Mouse (Mus musculus) kidney, embryonic 14.5 days (tissue): ENCODE data around the gene Btk. TPM values are rescaled to one million over a fixed set of nuclear protein-coding genes. Genes with fewer than 3 reads are reported as not detected.
"Not testable (repeated sequence)": the region's sequence is repeated elsewhere in the genome, so short reads cannot be mapped to it uniquely, and the experiment has no call there.

Experiments used
- ATAC-seq: fragments of 200-750 bp; cut with Nextera tagmentation; 2 replicates; pipeline ENCODE4 v1.8.0; 2017; ENCODE audit warnings: moderate number of reproducible peaks, mild to moderate bottlenecking, moderate TSS enrichment, moderate library complexity; ENCODE audit not compliant: low FRiP score, low TSS enrichment
- H3K27ac ChIP-seq: fragments of 300-500 bp; sonication (generic); 2 replicates; pipeline ENCODE4 v1.5.1; 2014; ENCODE audit warnings: low read depth, mild to moderate bottlenecking, low read length, moderate library complexity, mixed read lengths
- H3K27me3 ChIP-seq: fragments of 300-500 bp; sonication (generic); 2 replicates; pipeline ENCODE4 v1.6.1; 2014; ENCODE audit warnings: mild to moderate bottlenecking, low read length; ENCODE audit not compliant: control insufficient read depth, insufficient read depth
- H3K36me3 ChIP-seq: fragments of 300-500 bp; sonication (generic); 2 replicates; pipeline ENCODE4 v1.6.1; 2014; ENCODE audit warnings: low read length, mixed read lengths; ENCODE audit not compliant: control insufficient read depth, insufficient read depth
- H3K4me1 ChIP-seq: fragments of 300-500 bp; sonication (generic); 2 replicates; pipeline ENCODE4 v1.6.1; 2014; ENCODE audit warnings: low read length, mixed read lengths; ENCODE audit not compliant: control insufficient read depth, insufficient read depth
- H3K4me2 ChIP-seq: fragments of 300-500 bp; sonication (generic); replicated peaks from 2 replicates; pipeline ENCODE4 v1.6.1; 2014; ENCODE audit warnings: low read depth, mild to moderate bottlenecking, low read length
- H3K4me3 ChIP-seq: fragments of 300-500 bp; sonication (generic); 2 replicates; pipeline ENCODE4 v1.5.1; 2014; ENCODE audit warnings: mild to moderate bottlenecking, low read length
- H3K9ac ChIP-seq: fragments of 300-500 bp; sonication (generic); 2 replicates; pipeline ENCODE4 v1.6.1; 2014; ENCODE audit warnings: low read depth, mild to moderate bottlenecking, low read length, moderate library complexity
- H3K9me3 ChIP-seq: fragments of 300-500 bp; sonication (generic); 2 replicates; pipeline ENCODE4 v1.6.1; 2016; ENCODE audit warnings: low read length; ENCODE audit not compliant: control insufficient read depth
- WGBS: fragments of 180-500 bp; shearing (Covaris S2); extraction: QIAGEN DNeasy Blood & Tissue Kit; methylation state at CpG from one replicate; pipeline ENCODE4 v1.1.7; 2014; 5-methylcytosine and 5-hydroxymethylcytosine counted together
- polyA plus RNA-seq: library from polyadenylated mRNA; unstranded; fragments of >200 nt; fragmentation: Nextera tagmentation; extraction: Ambion mirVana; gene quantifications from 2 replicates; pipeline ENCODE4 v1.2.1, GENCODE M21; 2014

Btk gene
- polyA plus RNA-seq, 1 experiment from 2014 or later, result 0.31 TPM

GRCm38 (mm10) chrX:134553326-134553725 lies 30.0 kb downstream of the Btk start:
- no peak overlapping the region for H3K27ac ChIP-seq
- no peak overlapping the region for H3K4me3 ChIP-seq
- no peaks in the 10 kb centered on the region for H3K4me1 ChIP-seq
- H3K9me3 ChIP-seq, result no peaks in the 10 kb centered on the region
- H3K27me3 ChIP-seq, result no peaks in the 10 kb centered on the region
- H3K36me3 ChIP-seq, result no peaks in the 10 kb centered on the region
- H3K4me2 ChIP-seq, result no peak overlapping the region
- no peak for ATAC-seq
- WGBS, result 74% methylated on average over 4 of the region's 4 CpGs
- H3K9ac ChIP-seq, result no peak overlapping the region

GRCm38 (mm10) chrX:134550903-134551302 lies 32.5 kb downstream of the Btk start:
- Histone ChIP-seq H3K27me3 (no peaks in the 10 kb centered on the region), H3K9ac (no peak overlapping the region), H3K4me2 (no peak overlapping the region), H3K36me3 (no peaks in the 10 kb centered on the region), H3K9me3 (no peaks in the 10 kb centered on the region), H3K27ac (no peak overlapping the region), H3K4me3 (no peak overlapping the region), H3K4me1 (no peaks in the 10 kb centered on the region)
- 25% methylated on average over 5 of the region's 5 CpGs for WGBS
- peak; percentile 66; the same call in 1 of the 2 replicates for ATAC-seq

- Histone ChIP-seq H3K4me2 (no peak overlapping the region), H3K4me3 (no peak overlapping the region), H3K9me3 (no peaks in the 10 kb centered on the region), H3K27ac (no peak overlapping the region), H3K9ac (no peak overlapping the region), H3K36me3 (no peaks in the 10 kb centered on the region), H3K4me1 (no peaks in the 10 kb centered on the region), H3K27me3 (no peaks in the 10 kb centered on the region)
- 85% methylated on average over 4 of the region's 4 CpGs for WGBS
- ATAC-seq, result no peak
These were observed 36.0 kb downstream of the Btk start for GRCm38 (mm10) chrX:134547330-134547729.

DNA sequence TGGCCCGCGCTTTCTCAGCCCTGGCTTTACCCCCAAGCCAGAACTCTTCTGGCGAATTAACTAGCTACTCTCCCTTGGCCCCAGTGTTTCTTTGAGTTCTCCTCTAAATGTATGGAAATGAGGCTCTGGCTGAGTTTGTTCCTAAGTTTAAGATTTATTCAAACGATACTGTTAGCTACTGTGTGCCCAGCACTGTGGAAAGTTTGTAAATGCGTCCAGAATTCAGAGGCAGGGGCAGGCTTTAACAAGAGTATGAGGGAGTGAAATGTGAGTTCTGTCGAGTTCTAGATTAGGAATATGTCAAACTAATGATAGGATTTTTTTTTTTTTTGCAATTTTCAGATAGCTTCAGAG lies 41.4 kb downstream of the Btk start:
- no peaks in the 10 kb centered on the region for H3K36me3 ChIP-seq
- H3K9ac ChIP-seq, result peak overlapping the region; percentile 59
- H3K4me2 ChIP-seq, result peak overlapping the region; percentile 42
- ATAC-seq, result no peak
- peak overlapping the region; percentile 77 for H3K27ac ChIP-seq
- 20% methylated on average over 6 of the region's 6 CpGs for WGBS
- H3K9me3 ChIP-seq, result no peaks in the 10 kb centered on the region
- H3K4me3 ChIP-seq, result peak overlapping the region; percentile 56
- H3K4me1 ChIP-seq, result no peaks in the 10 kb centered on the region
- no peaks in the 10 kb centered on the region for H3K27me3 ChIP-seq

DNA sequence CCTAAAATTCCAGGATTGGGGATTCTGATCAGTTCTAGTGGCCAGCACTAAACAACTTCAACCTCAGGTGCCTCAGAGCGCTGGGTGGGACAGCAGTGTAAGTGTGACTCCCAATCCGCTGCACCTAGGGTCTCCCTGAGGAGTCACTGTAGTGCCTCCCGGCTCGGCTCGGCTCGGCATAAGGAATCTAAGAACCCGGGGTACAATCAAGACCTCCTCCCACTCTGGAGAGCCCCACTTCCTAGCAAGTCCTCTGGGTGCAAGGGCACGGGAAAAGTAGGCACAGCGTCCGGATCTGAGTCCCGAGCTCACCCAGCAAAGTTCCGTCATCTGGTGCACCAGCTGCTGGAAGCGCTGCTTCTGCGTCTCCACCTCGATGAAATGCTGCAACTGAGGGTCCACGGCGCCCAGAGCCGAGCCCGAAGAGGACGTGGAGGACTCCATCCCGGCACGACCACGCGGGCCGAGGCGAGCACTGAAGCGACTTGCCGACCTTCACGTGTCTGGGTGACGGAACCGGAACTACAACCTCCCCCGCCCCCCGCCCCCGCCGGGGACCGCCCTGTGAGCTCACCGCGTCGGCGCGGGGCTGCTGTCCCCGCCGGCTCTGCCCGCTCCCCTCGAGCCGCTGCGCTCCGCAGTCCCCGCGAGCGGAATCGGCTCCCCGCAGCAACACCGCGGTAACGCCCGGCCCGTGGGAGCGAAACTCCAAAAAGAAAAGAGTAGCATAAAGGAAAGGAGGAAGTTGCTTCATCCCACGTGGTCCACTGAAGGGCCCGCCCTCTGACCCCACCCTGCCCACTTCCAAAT lies 42.0 kb downstream of the Btk start, which contains the start of gene Timm8a1:
Gene Timm8a1, minus strand, starts transcription at position 721 of the 810 bp plus-strand sequence.
- ATAC-seq, result peak; percentile 92
- H3K27me3 ChIP-seq, result no peaks in the 10 kb centered on the region
- 23% methylated on average over 51 of the region's 61 CpGs for WGBS
- H3K36me3 ChIP-seq, result no peaks in the 10 kb centered on the region; the same call in 1 of the 2 replicates
- H3K4me1 ChIP-seq, result no peaks in the 10 kb centered on the region
- H3K4me2 ChIP-seq, result peak within 1 kb of the TSS; percentile 49
- H3K9ac ChIP-seq, result peak within 1 kb of the TSS; percentile 59
- H3K4me3 ChIP-seq, result peak within 1 kb of the TSS; percentile 56
- H3K9me3 ChIP-seq, result no peaks in the 10 kb centered on the region
- peak within 1 kb of the TSS; percentile 77 for H3K27ac ChIP-seq

DNA sequence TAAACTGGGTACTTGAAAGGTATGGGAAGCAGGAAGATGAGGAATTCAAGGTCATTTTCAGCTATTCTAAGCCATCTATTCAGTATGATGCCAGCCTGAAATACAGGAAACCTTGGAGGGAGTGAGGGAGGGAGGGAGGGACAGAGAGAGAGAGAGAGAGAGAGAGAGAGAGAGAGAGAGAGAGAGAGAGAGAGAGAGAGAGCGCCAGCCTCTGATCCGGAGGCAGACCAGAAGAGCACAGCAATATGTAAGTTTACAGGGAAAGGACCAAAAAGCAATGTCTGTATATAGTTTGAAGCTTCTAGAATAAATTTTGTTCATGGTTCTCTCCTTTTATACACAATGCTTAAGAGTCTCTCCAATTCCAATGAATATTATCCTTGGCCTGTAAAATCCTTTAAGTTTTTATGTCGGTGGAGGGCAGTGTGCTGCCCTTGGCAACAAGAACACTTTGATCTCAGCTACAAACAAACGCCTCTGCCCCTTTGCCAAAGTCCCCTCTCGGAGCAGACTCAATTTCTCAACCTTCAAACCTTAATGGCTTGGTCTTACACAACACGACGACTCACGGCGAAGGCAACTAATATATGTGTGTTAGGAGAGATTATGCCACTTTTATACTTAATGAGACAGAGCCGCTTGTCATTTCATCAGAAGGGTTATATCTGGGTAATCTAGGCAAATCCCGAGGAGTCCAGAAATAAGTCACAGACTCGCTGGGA lies 42.8 kb downstream of the Btk start:
- ATAC-seq, result no peak
- no peak overlapping the region for H3K27ac ChIP-seq

GRCm38 (mm10) chrX:134539795-134540194 lies 43.6 kb downstream of the Btk start:
- H3K4me1 ChIP-seq, H3K27me3 ChIP-seq, H3K9me3 ChIP-seq, H3K27ac ChIP-seq, H3K4me2 ChIP-seq, H3K4me3 ChIP-seq, H3K9ac ChIP-seq, H3K36me3 ChIP-seq, ATAC-seq: not testable (repeated sequence)
- 87% methylated on average over 10 of the region's 10 CpGs for WGBS

More for the DNA sequence above, 42.8 kb downstream of the Btk start:
- Histone ChIP-seq H3K36me3 (no peaks in the 10 kb centered on the region; the same call in 1 of the 2 replicates), H3K4me3 (peak overlapping the region; percentile 56), H3K27me3 (no peaks in the 10 kb centered on the region), H3K4me2 (peak overlapping the region; percentile 49), H3K9me3 (no peaks in the 10 kb centered on the region), H3K4me1 (no peaks in the 10 kb centered on the region), H3K9ac (peak overlapping the region; percentile 59)
- WGBS, result 29% methylated on average over 12 of the region's 12 CpGs

DNA sequence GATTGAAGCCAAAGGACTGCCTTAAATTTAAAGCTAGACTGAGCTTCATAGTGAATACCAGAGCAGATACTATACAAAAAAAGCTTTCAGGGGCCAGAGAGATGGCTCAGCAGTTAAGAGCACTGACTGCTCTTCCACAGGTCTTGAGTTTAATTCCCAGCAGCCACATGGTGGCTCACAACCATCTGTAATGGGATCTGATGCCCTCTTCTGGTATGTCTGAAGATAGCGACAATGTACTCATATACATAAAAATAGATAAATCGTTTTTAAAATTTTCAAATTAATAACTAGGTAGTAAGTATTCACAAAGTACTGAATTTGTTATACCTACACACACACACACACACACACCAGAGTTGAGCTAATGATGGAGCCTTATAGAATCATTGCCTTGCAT lies 50.0 kb downstream of the Btk start:
- no peak overlapping the region for H3K9ac ChIP-seq
- no peaks in the 10 kb centered on the region for H3K27me3 ChIP-seq
- H3K4me1 ChIP-seq, result no peaks in the 10 kb centered on the region
- H3K4me3 ChIP-seq, result no peak overlapping the region
- 79% methylated on average over 2 of the region's 2 CpGs for WGBS
- no peaks in the 10 kb centered on the region for H3K9me3 ChIP-seq
- H3K27ac ChIP-seq, result no peak overlapping the region
- no peak for ATAC-seq
- no peak overlapping the region for H3K4me2 ChIP-seq
- H3K36me3 ChIP-seq, result no peaks in the 10 kb centered on the region; the same call in 1 of the 2 replicates

DNA sequence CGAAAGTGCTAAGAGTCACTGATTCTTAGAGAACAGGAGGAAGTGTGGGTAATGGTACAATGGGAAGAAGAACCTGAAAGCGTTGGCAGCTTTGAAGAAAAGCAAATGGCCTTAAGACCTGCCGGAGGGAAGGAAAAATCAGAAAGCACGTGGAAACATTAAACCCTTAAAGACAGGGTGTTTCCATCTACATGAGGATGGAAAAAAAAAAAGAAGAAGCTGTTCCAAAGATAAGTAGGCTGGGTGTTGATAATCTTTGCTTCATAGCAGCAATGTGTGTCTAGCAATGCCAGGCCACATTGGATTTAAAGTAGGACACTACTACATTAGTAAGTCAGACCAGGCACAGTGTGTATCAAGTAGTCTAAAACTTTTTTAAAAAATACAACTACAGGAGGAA lies 58.1 kb downstream of the Btk start:
- no peak overlapping the region for H3K4me2 ChIP-seq
- no peaks in the 10 kb centered on the region for H3K9me3 ChIP-seq
- no peak overlapping the region for H3K4me3 ChIP-seq
- 80% methylated on average over 4 of the region's 4 CpGs for WGBS
- no peaks in the 10 kb centered on the region for H3K4me1 ChIP-seq
- H3K27ac ChIP-seq, result no peak overlapping the region
- H3K9ac ChIP-seq, result no peak overlapping the region
- H3K36me3 ChIP-seq, result no peaks in the 10 kb centered on the region
- no peaks in the 10 kb centered on the region for H3K27me3 ChIP-seq
- no peak for ATAC-seq
